Mouse (Mus musculus): ENCODE data around the gene Ptpn1.

DNA sequence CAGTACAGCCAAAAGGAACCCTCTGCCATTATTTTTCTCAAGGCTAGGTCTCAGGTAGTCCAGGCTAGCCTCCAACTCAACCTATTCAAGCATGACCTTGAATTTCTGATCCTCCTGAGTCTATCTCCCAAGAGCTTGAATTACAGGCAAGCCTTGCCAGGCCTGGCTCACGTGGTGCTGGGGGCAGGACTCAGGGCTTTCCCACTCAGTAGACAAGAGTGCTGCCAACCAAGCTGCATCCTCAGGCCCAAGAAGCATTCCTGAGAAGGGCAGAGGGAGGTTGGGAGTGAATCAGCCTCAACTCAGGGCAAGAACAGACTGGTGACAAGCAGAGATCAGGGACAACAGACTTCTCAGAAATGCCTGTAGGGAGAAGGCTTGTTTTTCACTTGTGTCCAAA lies 12.8 kb upstream of the Ptpn1 start:
- no peak for TF ChIP-seq CTCF (IDR thresholded peaks at IDR 0.05; ENCODE audit: control insufficient read depth, insufficient read depth, low read length)
- no peak for TF ChIP-seq POLR2A (IDR thresholded peaks at IDR 0.05; ENCODE audit: borderline replicate concordance, control insufficient read depth, low read depth, low read length)

Measured in bone marrow, adult 2 months (tissue).